Mouse (Mus musculus): ENCODE data around the gene Ctbp2. TPM values are rescaled to one million over a fixed set of nuclear protein-coding genes. Genes with fewer than 3 reads are reported as not detected.

The Ctbp2 gene
- total RNA-seq, 2 experiments from 2014 or later: 46.4 to 52.1 TPM

- no peak for DNase-seq (ENCODE audit: low spot score in 2 of 2)
Measured at GRCm38 (mm10) chr7:133089621-133090260, 34.4 kb downstream of the Ctbp2 start.

GRCm38 (mm10) chr7:133088830-133089261 lies 35.3 kb downstream of the Ctbp2 start:
- DNase-seq (ENCODE audit: low spot score in 2 of 2): peak; percentile 63 to 64

GRCm38 (mm10) chr7:133088411-133088810 lies 35.7 kb downstream of the Ctbp2 start:
- no peak for DNase-seq (ENCODE audit: low spot score in 2 of 2)

- DNase-seq (ENCODE audit: low spot score in 2 of 2): no peak
Measured at GRCm38 (mm10) chr7:133085408-133085807, 38.7 kb downstream of the Ctbp2 start.

GRCm38 (mm10) chr7:133083936-133084614 lies 40.1 kb downstream of the Ctbp2 start:
- no peak for DNase-seq (ENCODE audit: low spot score in 2 of 2)

GRCm38 (mm10) chr7:133078929-133079328 lies 45.2 kb downstream of the Ctbp2 start:
- no peak for DNase-seq (ENCODE audit: low spot score in 2 of 2)

GRCm38 (mm10) chr7:133074462-133075133 lies 49.6 kb downstream of the Ctbp2 start:
- DNase-seq (ENCODE audit: low spot score in 2 of 2): peak; percentile 68 to 69

GRCm38 (mm10) chr7:133073147-133073651 lies 51.0 kb downstream of the Ctbp2 start:
- DNase-seq (ENCODE audit: low spot score in 2 of 2): no peak

GRCm38 (mm10) chr7:133072535-133072934 lies 51.6 kb downstream of the Ctbp2 start:
- no peak for DNase-seq (ENCODE audit: low spot score in 2 of 2)

- no peak for DNase-seq (ENCODE audit: low spot score in 2 of 2)
Measured at GRCm38 (mm10) chr7:133067321-133067841, 56.8 kb downstream of the Ctbp2 start.

- DNase-seq (ENCODE audit: low spot score in 2 of 2): peak in 1 of 2 experiments; percentile 78
Measured at GRCm38 (mm10) chr7:133066776-133067175, 57.4 kb downstream of the Ctbp2 start.

GRCm38 (mm10) chr7:133062055-133062454 lies 62.1 kb downstream of the Ctbp2 start:
- DNase-seq (ENCODE audit: low spot score in 2 of 2): no peak

- DNase-seq (ENCODE audit: low spot score in 2 of 2): no peak
Measured at GRCm38 (mm10) chr7:133060170-133060569, 64.0 kb downstream of the Ctbp2 start.

GRCm38 (mm10) chr7:133059517-133060104 lies 64.5 kb downstream of the Ctbp2 start:
- peak in 1 of 2 experiments; percentile 44 for DNase-seq (ENCODE audit: low spot score in 2 of 2)

- DNase-seq (ENCODE audit: low spot score in 2 of 2): no peak
Measured at GRCm38 (mm10) chr7:133059150-133059509, 65.0 kb downstream of the Ctbp2 start.

GRCm38 (mm10) chr7:133058496-133059149 lies 65.5 kb downstream of the Ctbp2 start:
- no peak for DNase-seq (ENCODE audit: low spot score in 2 of 2)

- DNase-seq (ENCODE audit: low spot score in 2 of 2): no peak
Measured at GRCm38 (mm10) chr7:133056924-133057323, 67.2 kb downstream of the Ctbp2 start.

GRCm38 (mm10) chr7:133054486-133054885 lies 69.7 kb downstream of the Ctbp2 start:
- no peak for DNase-seq (ENCODE audit: low spot score in 2 of 2)

GRCm38 (mm10) chr7:133053757-133054156 lies 70.4 kb downstream of the Ctbp2 start:
- DNase-seq (ENCODE audit: low spot score in 2 of 2): no peak

- DNase-seq (ENCODE audit: low spot score in 2 of 2): no peak
Measured at GRCm38 (mm10) chr7:133052819-133053218, 71.3 kb downstream of the Ctbp2 start.

- DNase-seq (ENCODE audit: low spot score in 2 of 2): no peak
Measured at GRCm38 (mm10) chr7:133050681-133051080, 73.5 kb downstream of the Ctbp2 start.
